Mouse (Mus musculus) cerebellum, adult 18-20 months (tissue): ENCODE results near the gene Sorcs3.
A peak's percentile ranks its signal among the peaks of the same experiment; 100 is the strongest.

Experiments
- DNase-seq, 2 experiments: peaks; one replicate each; pipeline ENCODE4 v3.0.0; 2021

The Sorcs3 gene

GRCm38 (mm10) chr19:48404774-48405495, 199.1 kb downstream of the Sorcs3 start:
- no peak for DNase-seq

GRCm38 (mm10) chr19:48408221-48408620, 202.4 kb downstream of the Sorcs3 start:
- DNase-seq: no peak

GRCm38 (mm10) chr19:48411332-48411731, 205.5 kb downstream of the Sorcs3 start:
- no peak for DNase-seq

GRCm38 (mm10) chr19:48413836-48414235, 208.0 kb downstream of the Sorcs3 start:
- peak; percentile 14 for DNase-seq

- no peak for DNase-seq
These were observed 212.5 kb downstream of the Sorcs3 start for GRCm38 (mm10) chr19:48418356-48418755.

GRCm38 (mm10) chr19:48429263-48429662, 223.4 kb downstream of the Sorcs3 start:
- no peak for DNase-seq

- DNase-seq: no peak
These were observed 223.9 kb downstream of the Sorcs3 start for GRCm38 (mm10) chr19:48429755-48430154.

- DNase-seq: no peak
These were observed 224.5 kb downstream of the Sorcs3 start for GRCm38 (mm10) chr19:48430328-48430727.

- no peak for DNase-seq
These were observed 232.6 kb downstream of the Sorcs3 start for GRCm38 (mm10) chr19:48438450-48438849.

GRCm38 (mm10) chr19:48461141-48461540, 255.3 kb downstream of the Sorcs3 start:
- no peak for DNase-seq

GRCm38 (mm10) chr19:48462426-48462825, 256.6 kb downstream of the Sorcs3 start:
- no peak for DNase-seq

- DNase-seq: no peak
These were observed 257.7 kb downstream of the Sorcs3 start for GRCm38 (mm10) chr19:48463494-48463893.

GRCm38 (mm10) chr19:48467471-48467870, 261.6 kb downstream of the Sorcs3 start:
- DNase-seq: no peak

- no peak for DNase-seq
These were observed 264.1 kb downstream of the Sorcs3 start for GRCm38 (mm10) chr19:48469791-48470410.

- no peak for DNase-seq
These were observed 266.1 kb downstream of the Sorcs3 start for GRCm38 (mm10) chr19:48471927-48472326.

- DNase-seq: no peak
These were observed 270.1 kb downstream of the Sorcs3 start for GRCm38 (mm10) chr19:48475784-48476410.

- DNase-seq: no peak
These were observed 273.0 kb downstream of the Sorcs3 start for GRCm38 (mm10) chr19:48478864-48479263.

- no peak for DNase-seq
These were observed 277.1 kb downstream of the Sorcs3 start for GRCm38 (mm10) chr19:48482946-48483345.

GRCm38 (mm10) chr19:48491111-48491510, 285.3 kb downstream of the Sorcs3 start:
- DNase-seq: no peak

- DNase-seq: no peak
These were observed 298.2 kb downstream of the Sorcs3 start for GRCm38 (mm10) chr19:48503896-48504620.

GRCm38 (mm10) chr19:48523803-48524202, 318.0 kb downstream of the Sorcs3 start:
- DNase-seq: no peak

- no peak for DNase-seq
These were observed 318.8 kb downstream of the Sorcs3 start for GRCm38 (mm10) chr19:48524527-48525214.

GRCm38 (mm10) chr19:48533582-48533981, 327.8 kb downstream of the Sorcs3 start:
- no peak for DNase-seq
